Mouse (Mus musculus) c-Kit-positive CD71-negative TER-119-negative erythroid progenitor cells, embryonic 14.5 days (primary cell): Measurements from ENCODE around the gene Flvcr2.
"Not testable (repeated sequence)": the region's sequence is repeated elsewhere in the genome, so short reads cannot be mapped to it uniquely, and the experiment has no call there.

ENCODE experiments used
- DNase-seq: peaks from one replicate; pipeline ENCODE4 v3.0.0-alpha.2; 2013; ENCODE audit warnings: low read depth

Gene Flvcr2

DNA sequence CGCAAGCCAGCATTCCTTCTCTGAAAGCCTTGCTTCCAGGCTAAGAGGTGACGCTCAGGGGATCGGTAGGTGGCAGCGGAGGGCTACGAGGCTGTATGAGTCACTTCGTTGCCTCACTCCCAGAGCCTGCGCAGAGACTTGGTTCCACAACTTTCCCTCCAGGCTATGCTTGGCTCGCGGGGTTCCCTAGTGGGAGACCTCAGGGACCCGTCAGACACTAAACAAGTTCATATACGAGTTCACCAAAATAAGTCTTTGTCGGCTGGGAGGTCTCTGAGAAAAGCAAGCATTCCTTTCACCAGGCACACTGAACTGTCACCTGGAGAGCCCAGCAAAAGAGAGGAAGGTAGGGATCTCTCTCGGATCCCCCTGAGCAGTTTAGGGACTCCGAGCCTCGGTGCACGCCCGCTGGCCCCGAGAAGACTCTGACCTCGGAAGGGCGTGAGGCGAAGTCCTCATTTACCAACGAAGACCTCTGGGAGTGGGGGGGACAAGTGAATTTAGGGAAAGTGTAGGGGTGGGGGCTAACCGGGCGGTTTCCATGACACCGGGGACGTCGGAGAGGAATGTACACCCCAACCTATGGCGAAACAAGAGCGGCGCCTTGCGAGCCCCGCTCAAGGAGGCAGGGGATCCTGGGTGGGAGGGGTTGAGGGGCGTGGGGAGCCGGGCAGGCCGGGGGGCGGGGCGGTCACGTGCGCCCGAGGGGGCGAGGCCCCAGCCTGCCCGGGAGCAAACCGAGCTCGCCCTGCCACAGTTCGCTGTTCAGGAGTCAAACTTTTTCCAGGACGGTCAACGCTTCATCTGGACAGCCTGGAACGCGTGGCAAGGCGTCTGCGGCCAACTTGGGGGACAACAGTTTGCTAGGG is at the start of gene Flvcr2:
TSS of gene Flvcr2 (plus strand) at position 713 of the 869 bp plus-strand sequence.
- DNase-seq, result peak; percentile 64

DNA sequence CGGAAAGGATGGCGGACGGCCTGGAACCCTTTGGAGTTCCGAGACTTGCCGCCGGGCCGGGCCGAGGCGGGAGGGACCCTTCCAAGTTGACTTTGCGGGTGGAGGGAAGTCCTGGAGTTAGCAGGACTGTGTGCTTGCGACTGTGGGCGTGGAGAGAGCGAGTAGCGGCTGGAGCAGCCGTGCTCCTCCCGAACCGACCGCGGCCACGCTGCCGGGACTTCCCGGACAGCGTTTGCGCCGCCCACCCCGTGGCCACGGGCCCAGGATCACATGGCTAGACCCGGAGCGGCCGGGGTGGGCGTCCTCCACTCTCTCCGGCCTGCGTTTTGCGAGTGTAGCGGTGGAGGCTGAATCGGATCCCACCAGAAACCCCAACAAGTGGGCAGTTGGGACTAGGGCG is 48.2 kb upstream of the Flvcr2 start:
- DNase-seq, result not testable (repeated sequence)

DNA sequence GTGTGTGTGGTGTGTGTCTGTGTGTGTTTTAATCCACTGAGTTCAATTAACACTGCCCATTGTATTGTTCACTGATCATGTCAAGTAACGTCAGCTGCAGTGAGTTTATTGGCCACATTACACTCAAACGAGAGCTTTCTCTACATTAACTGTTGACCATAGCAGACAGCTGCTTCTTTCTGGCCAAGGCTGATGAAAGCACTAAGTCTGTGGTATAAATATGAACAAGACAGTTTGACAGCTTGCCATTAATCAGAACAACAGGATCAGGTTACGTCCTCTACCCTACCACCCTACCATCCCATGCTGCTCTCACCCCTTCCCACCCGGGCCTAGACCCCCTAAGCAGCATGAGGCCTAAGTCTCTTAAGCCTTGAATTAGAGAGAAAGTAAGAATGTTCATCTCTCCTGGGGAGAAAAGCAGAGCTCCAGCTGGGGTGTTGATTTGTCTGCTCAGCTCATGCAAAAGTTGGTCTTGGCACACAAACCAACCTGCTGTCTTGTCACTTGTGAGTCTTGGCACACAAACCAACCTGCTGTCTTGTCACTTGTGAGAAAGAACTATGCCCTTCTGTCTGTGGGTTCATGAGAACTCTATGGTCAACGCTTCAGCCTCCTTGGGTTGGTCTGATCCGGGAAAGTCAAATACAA is 46.0 kb upstream of the Flvcr2 start:
- DNase-seq, result no peak

DNA sequence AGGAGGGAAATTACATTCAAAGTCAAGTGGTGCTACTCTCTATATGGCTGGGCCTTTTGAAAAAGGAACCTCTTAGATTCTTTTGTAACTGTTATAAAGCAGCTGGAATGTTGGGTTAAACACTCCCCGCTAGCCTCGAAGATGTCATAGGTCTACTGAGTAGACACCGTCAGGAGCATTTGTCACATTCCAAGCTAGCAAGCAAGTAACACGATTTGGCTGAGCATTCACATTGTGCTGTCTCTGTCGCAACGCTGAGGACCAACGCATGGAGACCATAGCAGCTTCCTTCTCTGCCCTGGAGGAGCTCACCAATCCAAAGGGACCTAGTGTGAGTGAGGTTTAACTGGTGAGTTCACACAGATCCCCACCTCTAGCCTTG is 45.5 kb upstream of the Flvcr2 start:
- DNase-seq, result no peak

DNA sequence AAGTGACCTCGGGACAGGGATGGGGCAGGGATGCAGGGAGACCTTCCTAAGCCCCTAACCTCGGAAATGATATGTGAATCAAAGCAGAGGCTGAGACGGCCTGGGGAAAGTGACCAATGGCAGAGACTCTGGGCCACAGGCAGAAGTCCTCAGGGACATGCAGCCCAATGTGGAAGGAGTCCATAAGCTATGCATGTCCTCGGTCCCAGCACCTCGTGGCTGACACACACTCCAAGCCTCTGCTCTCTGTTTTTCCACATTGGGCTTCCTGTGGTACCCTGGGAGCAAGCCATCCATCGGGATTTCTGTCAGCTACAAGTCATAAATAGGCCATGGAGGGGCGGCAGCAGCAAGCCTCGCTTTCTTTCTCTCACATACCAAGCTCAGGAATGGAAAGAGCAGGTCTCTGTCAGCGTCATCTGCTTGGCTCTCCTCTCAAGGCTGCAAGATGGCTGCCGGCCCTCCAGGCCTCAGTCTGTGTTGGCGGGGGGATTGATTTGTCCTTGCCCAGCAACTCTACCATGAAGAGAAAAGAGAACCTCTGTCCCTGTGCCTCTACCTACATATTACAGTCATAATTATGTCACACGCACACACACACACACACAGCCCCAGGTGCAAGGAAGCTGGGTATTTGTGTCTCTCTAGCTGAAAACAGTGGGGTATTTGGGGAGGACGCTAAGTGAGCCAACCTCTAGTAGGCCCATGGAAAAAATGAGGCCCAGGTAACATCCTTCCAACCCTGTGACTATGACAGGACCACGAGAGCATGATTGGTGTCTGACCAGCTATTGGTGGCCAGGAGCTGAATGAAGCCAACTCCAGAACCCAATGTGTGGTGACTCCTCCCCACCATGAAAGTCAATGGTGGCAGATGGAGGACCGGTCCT is 43.9 kb upstream of the Flvcr2 start:
- DNase-seq, result no peak

DNA sequence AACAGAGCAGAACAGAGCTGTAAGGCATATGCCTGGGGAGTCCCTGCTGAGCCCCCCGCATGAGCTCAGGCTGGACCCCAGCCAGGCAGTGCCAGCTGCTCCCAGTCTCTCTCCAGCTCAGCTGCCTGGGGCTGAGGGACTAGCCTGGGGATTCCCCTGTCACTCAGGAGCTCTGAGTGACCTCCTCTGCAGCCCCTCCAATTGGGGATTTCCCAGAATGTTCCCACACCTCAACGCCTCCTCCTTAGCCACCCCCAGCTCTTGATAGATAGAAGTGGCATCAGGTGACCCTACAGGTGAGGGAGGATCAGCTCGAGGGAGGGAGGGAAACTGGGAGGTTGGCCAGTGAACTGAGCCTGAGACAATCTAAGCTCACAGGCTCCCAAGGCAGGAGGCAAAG is 42.8 kb upstream of the Flvcr2 start:
- DNase-seq, result no peak

- DNase-seq, result no peak
Observed at GRCm38 (mm10) chr12:85704566-85704965, 41.8 kb upstream of the Flvcr2 start.

- peak; percentile 77 for DNase-seq
Observed at GRCm38 (mm10) chr12:85705002-85705830, 41.1 kb upstream of the Flvcr2 start.

DNA sequence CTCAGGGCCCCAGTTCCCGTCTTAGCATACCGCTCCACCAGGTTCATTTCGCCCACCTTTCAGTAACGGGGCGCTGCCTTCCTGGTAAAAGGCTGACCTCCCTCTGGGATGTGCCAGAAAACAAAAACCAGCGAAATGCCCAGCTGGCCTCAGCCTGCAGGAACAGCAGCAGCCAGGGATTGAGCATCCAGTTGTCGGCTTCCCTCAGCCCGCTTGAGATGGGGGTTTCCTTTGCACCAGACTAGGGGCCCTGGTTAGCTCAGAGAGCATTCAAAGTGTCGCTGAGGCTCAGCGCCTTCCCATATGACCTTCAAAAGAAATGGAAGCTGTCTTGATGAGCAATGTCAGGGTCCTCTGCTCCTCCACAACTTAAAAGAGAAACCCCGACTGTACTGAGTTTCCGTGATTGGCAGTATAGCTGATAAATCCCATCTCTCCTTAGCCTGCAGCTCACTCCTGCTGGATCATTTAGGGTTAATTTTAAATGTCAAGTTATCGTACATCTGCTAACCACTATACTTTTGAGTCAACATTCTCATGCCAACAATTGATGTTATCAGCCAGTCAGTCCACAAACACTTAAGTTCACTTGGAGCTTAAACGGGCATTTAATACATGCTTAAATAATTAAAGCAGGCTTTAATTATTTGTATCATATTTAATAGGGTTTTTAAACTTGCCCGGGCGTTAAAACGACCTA is 40.4 kb upstream of the Flvcr2 start:
- no peak for DNase-seq

- no peak for DNase-seq
Observed at GRCm38 (mm10) chr12:85706906-85707305, 39.4 kb upstream of the Flvcr2 start.

DNA sequence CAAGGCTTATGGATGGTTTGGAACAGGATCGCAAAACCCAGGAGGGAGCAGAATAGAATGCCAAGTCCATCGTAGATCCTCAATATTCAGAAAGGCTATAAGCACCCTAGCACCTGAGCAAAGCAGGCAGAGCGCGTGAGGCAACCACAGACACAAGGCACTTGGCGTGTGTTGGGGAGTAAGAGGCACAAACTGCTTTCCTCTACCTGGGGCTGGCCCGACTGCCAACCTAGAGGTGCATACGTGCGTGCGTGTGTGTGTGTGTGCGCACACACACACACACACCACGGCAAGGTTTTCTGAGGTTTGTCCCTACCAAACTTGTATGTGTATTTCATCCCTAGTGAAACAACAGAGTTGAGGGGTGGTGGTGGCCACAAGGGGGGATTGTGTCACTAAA is 38.9 kb upstream of the Flvcr2 start:
- no peak for DNase-seq

GRCm38 (mm10) chr12:85708556-85708955 is 37.8 kb upstream of the Flvcr2 start:
- no peak for DNase-seq

GRCm38 (mm10) chr12:85710695-85711094 is 35.6 kb upstream of the Flvcr2 start:
- peak; percentile 40 for DNase-seq

- DNase-seq, result no peak
Observed at GRCm38 (mm10) chr12:85712587-85712986, 33.8 kb upstream of the Flvcr2 start.

GRCm38 (mm10) chr12:85714126-85714525 is 32.2 kb upstream of the Flvcr2 start:
- DNase-seq, result no peak

- no peak for DNase-seq
Observed at GRCm38 (mm10) chr12:85725306-85725705, 21.0 kb upstream of the Flvcr2 start.

DNA sequence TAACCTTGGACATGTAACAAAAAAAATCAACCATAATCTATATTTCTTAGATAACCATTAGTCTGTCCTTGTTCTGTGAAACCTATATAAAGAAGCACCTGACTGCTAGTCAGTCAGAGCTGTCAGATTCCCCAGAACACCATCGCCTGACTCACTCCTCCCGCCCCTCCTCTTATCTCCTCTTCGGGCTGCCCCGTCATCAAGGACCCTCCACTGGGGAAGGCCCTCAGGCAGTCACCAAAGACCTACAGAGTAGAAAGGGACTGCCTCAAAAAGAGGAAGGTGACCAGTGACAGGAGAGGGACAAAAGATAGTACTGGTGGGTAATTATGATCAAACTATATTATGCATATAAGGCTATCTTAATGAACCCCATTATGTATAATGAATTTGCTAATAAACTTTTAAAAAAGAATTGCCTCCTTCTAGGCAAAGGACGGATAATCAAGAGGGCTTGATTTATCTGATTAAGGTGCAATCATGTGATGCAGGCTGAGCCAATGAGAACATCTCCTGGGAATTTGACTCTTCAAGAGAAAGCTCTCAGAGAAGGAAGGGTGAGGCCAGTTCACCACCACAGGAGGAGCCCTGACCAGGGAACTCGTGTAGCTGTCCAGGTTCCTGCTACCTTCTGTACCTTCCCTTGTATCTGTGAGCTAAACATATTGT is 19.5 kb upstream of the Flvcr2 start:
- DNase-seq, result no peak

DNA sequence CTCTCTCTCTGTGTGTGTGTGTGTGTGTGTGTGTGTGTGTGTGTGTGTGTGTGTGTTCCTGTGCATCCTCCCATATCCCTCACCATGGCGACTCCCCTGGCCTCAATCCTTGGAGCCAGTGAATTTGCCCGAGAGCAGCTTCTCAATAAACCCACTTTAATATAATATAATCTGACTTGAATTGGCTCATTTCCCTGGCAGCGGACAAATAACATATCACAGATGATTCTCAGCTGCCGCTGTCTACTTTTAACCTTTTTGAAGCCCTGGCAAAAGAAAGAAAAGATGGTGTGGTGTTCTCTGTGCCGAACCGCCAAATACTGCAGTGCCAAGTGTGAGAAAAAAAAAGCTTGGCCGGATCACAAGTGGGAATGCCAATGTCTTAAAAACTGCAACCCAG is 18.2 kb upstream of the Flvcr2 start:
- no peak for DNase-seq

- DNase-seq, result peak; percentile 51
Observed at GRCm38 (mm10) chr12:85729022-85729944, 17.1 kb upstream of the Flvcr2 start.
